Mouse (Mus musculus) liver, postnatal 0 days (tissue): ENCODE measurements around the gene Btbd19.

Source experiments
- CTCF ChIP-seq: sonication (generic); IDR thresholded peaks from 2 replicates; pipeline ENCODE4 v1.5.1; 2016; ENCODE audit warnings: antibody characterized with exemption, low read depth
- EP300 ChIP-seq: IDR thresholded peaks from 2 replicates; pipeline ENCODE4 v1.6.1; 2016; ENCODE audit warnings: antibody characterized with exemption, low read depth, mild to moderate bottlenecking

GRCm38 (mm10) chr4:117094626-117095361, 30.7 kb downstream of the Btbd19 start:
- TF ChIP-seq EP300 (no peak), CTCF (no peak)
